Mouse (Mus musculus): ENCODE results near the gene Gm4969. TPM values are rescaled to one million over a fixed set of nuclear protein-coding genes. Genes with fewer than 3 reads are reported as not detected.

Gene Gm4969
- 0.09 TPM in 1 of 2 replicates, not detected in the other for total RNA-seq (2014; rRNA removed)
- polyA plus RNA-seq (2012; rRNA removed) = 0.02 TPM in 1 of 2 replicates, not detected in the other

- H3K27me3 ChIP-seq (ENCODE audit: control insufficient read depth, insufficient read depth, low read length) = no peaks in the 10 kb centered on the region
- 26% methylated on average over 64 of the region's 64 CpGs for whole genome bisulfite sequencing
- TF ChIP-seq POLR2A (IDR thresholded peaks at IDR 0.05; ENCODE audit: extremely low read depth, insufficient read depth, low read length) (no peak), CTCF (IDR thresholded peaks at IDR 0.05; ENCODE audit: low read depth, low read length) (peak; percentile 29)
- peak; percentile 65 for DNase-seq (ENCODE audit: extremely low read depth, low read depth, low spot score)
- H3K27ac ChIP-seq (replicated peaks; ENCODE audit: insufficient read depth, low read depth, low read length) = no peak within 1 kb of the TSS
- H3K4me3 ChIP-seq (ENCODE audit: insufficient read depth, low read depth, low read length) = no peak within 1 kb of the TSS; the same call in 1 of the 2 replicates
- H3K4me1 ChIP-seq (ENCODE audit: control insufficient read depth, insufficient read depth, low read length) = peaks cover 11% of the 10 kb centered on the region
- H3K79me2 ChIP-seq (ENCODE audit: control insufficient read depth, insufficient read depth, low read length) = peaks cover 11% of the 10 kb centered on the region; the same call in 1 of the 2 replicates
- H3K36me3 ChIP-seq (ENCODE audit: control insufficient read depth, insufficient read depth, low read length) = no peaks in the 10 kb centered on the region
- H3K9ac ChIP-seq (ENCODE audit: low read depth, low read length) = no peak within 1 kb of the TSS
Measured at GRCm38 (mm10) chr7:19118028-19118771, at the start of gene Gm4969. Gene Gm4969, minus strand, starts transcription at chr7:19118368.

- DNase-seq (ENCODE audit: extremely low read depth, low read depth, low spot score) = no peak
- no peaks in the 10 kb centered on the region for H3K79me2 ChIP-seq (ENCODE audit: control insufficient read depth, insufficient read depth, low read length)
- H3K4me3 ChIP-seq (ENCODE audit: insufficient read depth, low read depth, low read length) = no peak overlapping the region
- H3K4me1 ChIP-seq (ENCODE audit: control insufficient read depth, insufficient read depth, low read length) = no peaks in the 10 kb centered on the region
- no peaks in the 10 kb centered on the region for H3K36me3 ChIP-seq (ENCODE audit: control insufficient read depth, insufficient read depth, low read length)
- no peak overlapping the region for H3K27ac ChIP-seq (replicated peaks; ENCODE audit: insufficient read depth, low read depth, low read length)
- H3K9ac ChIP-seq (ENCODE audit: low read depth, low read length) = no peak overlapping the region
- TF ChIP-seq CTCF (IDR thresholded peaks at IDR 0.05; ENCODE audit: low read depth, low read length) (no peak), POLR2A (IDR thresholded peaks at IDR 0.05; ENCODE audit: extremely low read depth, insufficient read depth, low read length) (no peak)
- whole genome bisulfite sequencing = 86% methylated on average over 3 of the region's 3 CpGs
- peaks cover 10% of the 10 kb centered on the region; the same call in 1 of the 2 replicates for H3K27me3 ChIP-seq (ENCODE audit: control insufficient read depth, insufficient read depth, low read length)
Measured at GRCm38 (mm10) chr7:19166990-19167389, 48.8 kb upstream of the Gm4969 start.

DNA sequence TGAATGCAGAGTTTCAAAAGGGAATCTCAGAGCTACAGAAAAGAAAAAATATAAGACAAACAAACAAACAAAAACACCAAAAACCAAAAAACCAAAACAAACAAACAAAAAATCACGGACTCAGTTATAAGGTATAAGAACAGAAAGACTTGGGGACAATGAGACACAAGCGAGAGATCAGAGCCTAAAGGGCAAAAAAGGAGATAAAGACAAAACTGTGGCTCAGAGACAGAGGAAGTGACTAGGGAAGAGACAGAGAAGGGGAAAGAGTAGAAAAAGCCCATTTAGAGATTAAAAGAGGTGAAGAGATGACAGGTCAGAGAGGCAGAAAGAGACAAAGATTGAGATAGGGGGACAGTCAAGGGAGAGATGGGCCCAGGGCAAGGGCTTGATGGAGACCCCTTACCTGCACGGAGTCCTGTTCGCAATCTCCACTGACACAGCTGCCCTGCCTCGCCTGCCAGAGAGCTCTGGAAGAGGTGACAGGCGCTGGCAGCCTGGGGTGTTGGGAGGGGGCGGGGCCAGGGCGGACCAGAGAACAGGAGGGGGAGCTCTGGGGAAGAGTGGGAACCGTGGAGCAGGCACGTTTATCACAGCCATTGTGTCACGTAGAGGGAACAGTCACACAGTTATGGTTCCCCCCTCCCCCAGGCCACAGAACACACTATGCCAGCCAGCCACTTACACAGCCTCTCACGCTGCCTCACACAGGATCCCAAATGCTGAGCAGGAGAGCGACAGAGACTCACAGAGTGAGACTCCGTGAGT lies 47.7 kb upstream of the Gm4969 start, which contains the start of gene Gipr:
Gene Gipr, minus strand, starts transcription at position 472 of the 768 bp plus-strand sequence.
- no peak for TF ChIP-seq CTCF (IDR thresholded peaks at IDR 0.05; ENCODE audit: low read depth, low read length)
- no peak for TF ChIP-seq POLR2A (IDR thresholded peaks at IDR 0.05; ENCODE audit: extremely low read depth, insufficient read depth, low read length)
- 13% methylated on average over 14 of the region's 14 CpGs for WGBS
- Histone ChIP-seq H3K36me3 (ENCODE audit: control insufficient read depth, insufficient read depth, low read length) (no peaks in the 10 kb centered on the region), H3K27me3 (ENCODE audit: control insufficient read depth, insufficient read depth, low read length) (peaks cover 10% of the 10 kb centered on the region; the same call in 1 of the 2 replicates), H3K4me3 (ENCODE audit: insufficient read depth, low read depth, low read length) (no peak within 1 kb of the TSS), H3K9ac (ENCODE audit: low read depth, low read length) (no peak within 1 kb of the TSS), H3K79me2 (ENCODE audit: control insufficient read depth, insufficient read depth, low read length) (no peaks in the 10 kb centered on the region), H3K4me1 (ENCODE audit: control insufficient read depth, insufficient read depth, low read length) (no peaks in the 10 kb centered on the region), H3K27ac (replicated peaks; ENCODE audit: insufficient read depth, low read depth, low read length) (no peak within 1 kb of the TSS)
- DNase-seq (ENCODE audit: extremely low read depth, low read depth, low spot score) = no peak

- WGBS = 5% methylated on average over 13 of the region's 13 CpGs
- Histone ChIP-seq H3K79me2 (ENCODE audit: control insufficient read depth, insufficient read depth, low read length) (no peaks in the 10 kb centered on the region), H3K27ac (replicated peaks; ENCODE audit: insufficient read depth, low read depth, low read length) (no peak overlapping the region), H3K4me1 (ENCODE audit: control insufficient read depth, insufficient read depth, low read length) (no peaks in the 10 kb centered on the region), H3K36me3 (ENCODE audit: control insufficient read depth, insufficient read depth, low read length) (no peaks in the 10 kb centered on the region), H3K27me3 (ENCODE audit: control insufficient read depth, insufficient read depth, low read length) (peaks cover 10% of the 10 kb centered on the region; the same call in 1 of the 2 replicates), H3K9ac (ENCODE audit: low read depth, low read length) (no peak overlapping the region), H3K4me3 (ENCODE audit: insufficient read depth, low read depth, low read length) (no peak overlapping the region)
- DNase-seq (ENCODE audit: extremely low read depth, low read depth, low spot score) = no peak
- TF ChIP-seq CTCF (IDR thresholded peaks at IDR 0.05; ENCODE audit: low read depth, low read length) = no peak
- no peak for TF ChIP-seq POLR2A (IDR thresholded peaks at IDR 0.05; ENCODE audit: extremely low read depth, insufficient read depth, low read length)
Measured at GRCm38 (mm10) chr7:19164978-19165377, 46.8 kb upstream of the Gm4969 start.

DNA sequence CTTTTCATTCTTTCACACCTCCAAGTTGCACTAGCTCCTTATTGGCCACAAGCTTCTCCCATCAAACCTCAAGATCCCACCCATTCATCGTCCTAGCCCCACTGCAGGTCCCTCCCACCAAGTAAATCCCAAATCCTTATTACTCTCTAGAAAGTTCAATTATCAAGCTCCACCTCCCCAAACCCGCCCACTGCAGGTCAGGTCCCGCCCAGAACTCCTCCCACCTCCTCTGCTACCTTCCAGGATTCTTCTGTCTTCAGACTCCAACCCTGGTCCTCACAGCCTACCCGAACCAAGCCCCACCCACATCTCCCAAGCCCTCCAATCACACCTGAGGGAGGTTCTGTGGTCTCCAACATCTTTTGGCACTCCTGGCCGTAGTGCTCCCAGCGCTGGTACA lies 46.0 kb upstream of the Gm4969 start:
- no peaks in the 10 kb centered on the region for H3K4me1 ChIP-seq (ENCODE audit: control insufficient read depth, insufficient read depth, low read length)
- DNase-seq (ENCODE audit: extremely low read depth, low read depth, low spot score) = peak; percentile 5
- no peaks in the 10 kb centered on the region for H3K79me2 ChIP-seq (ENCODE audit: control insufficient read depth, insufficient read depth, low read length)
- WGBS = 3% methylated on average over 6 of the region's 6 CpGs
- H3K27ac ChIP-seq (replicated peaks; ENCODE audit: insufficient read depth, low read depth, low read length) = no peak overlapping the region
- no peak overlapping the region for H3K4me3 ChIP-seq (ENCODE audit: insufficient read depth, low read depth, low read length)
- peaks cover 14% of the 10 kb centered on the region; the same call in 1 of the 2 replicates for H3K27me3 ChIP-seq (ENCODE audit: control insufficient read depth, insufficient read depth, low read length)
- no peak for TF ChIP-seq POLR2A (IDR thresholded peaks at IDR 0.05; ENCODE audit: extremely low read depth, insufficient read depth, low read length)
- TF ChIP-seq CTCF (IDR thresholded peaks at IDR 0.05; ENCODE audit: low read depth, low read length) = no peak
- H3K36me3 ChIP-seq (ENCODE audit: control insufficient read depth, insufficient read depth, low read length) = no peaks in the 10 kb centered on the region
- no peak overlapping the region for H3K9ac ChIP-seq (ENCODE audit: low read depth, low read length)
